Mouse (Mus musculus) kidney, embryonic 16.5 days (tissue): ENCODE data around the gene Ccsap. TPM values are rescaled to one million over a fixed set of nuclear protein-coding genes. Genes with fewer than 3 reads are reported as not detected.

Experiments used
- ATAC-seq: fragments of 200-750 bp; cut with Nextera tagmentation; 2 replicates; pipeline ENCODE4 v1.8.0; 2017; ENCODE audit warnings: moderate TSS enrichment; ENCODE audit not compliant: low FRiP score, low TSS enrichment
- H3K27ac ChIP-seq: fragments of 300-500 bp; sonication (generic); 2 replicates; pipeline ENCODE4 v1.5.1; 2014; ENCODE audit warnings: low read length
- H3K27me3 ChIP-seq: fragments of 300-500 bp; sonication (generic); 2 replicates; pipeline ENCODE4 v1.6.1; 2014; ENCODE audit warnings: low read length, control low read depth, mixed read lengths; ENCODE audit not compliant: insufficient read depth
- H3K36me3 ChIP-seq: fragments of 300-500 bp; sonication (generic); 2 replicates; pipeline ENCODE4 v1.6.1; 2014; ENCODE audit warnings: low read length, control low read depth, mixed read lengths; ENCODE audit not compliant: insufficient read depth
- H3K4me1 ChIP-seq: fragments of 300-500 bp; sonication (generic); 2 replicates; pipeline ENCODE4 v1.6.1; 2014; ENCODE audit warnings: low read length, control low read depth, mixed read lengths; ENCODE audit not compliant: insufficient read depth
- H3K4me2 ChIP-seq: fragments of 300-500 bp; sonication (generic); replicated peaks from 2 replicates; pipeline ENCODE4 v1.6.1; 2014; ENCODE audit warnings: low read depth, low read length
- H3K4me3 ChIP-seq: fragments of 300-500 bp; sonication (generic); 2 replicates; pipeline ENCODE4 v1.5.1; 2014; ENCODE audit warnings: mild to moderate bottlenecking, low read length
- H3K9ac ChIP-seq: fragments of 300-500 bp; sonication (generic); replicated peaks from 2 replicates; pipeline ENCODE4 v1.6.1; 2014; ENCODE audit warnings: low read length
- H3K9me3 ChIP-seq: fragments of 300-500 bp; sonication (generic); 2 replicates; pipeline ENCODE4 v1.6.1; 2016; ENCODE audit warnings: low read length, control low read depth
- whole genome bisulfite sequencing: fragments of 180-500 bp; shearing (Covaris S2); extraction: QIAGEN DNeasy Blood & Tissue Kit; methylation state at CpG from one replicate; pipeline ENCODE4 v1.1.7; 2014; 5-methylcytosine and 5-hydroxymethylcytosine counted together
- polyA plus RNA-seq: library from polyadenylated mRNA; unstranded; fragments of >200 nt; fragmentation: Nextera tagmentation; extraction: Ambion mirVana; gene quantifications from 2 replicates; pipeline ENCODE4 v1.2.1, GENCODE M21; 2015

Gene Ccsap
- polyA plus RNA-seq, 1 experiment from 2014 or later, result 2.9 TPM

- no peaks in the 10 kb centered on the region for H3K9me3 ChIP-seq
- no peaks in the 10 kb centered on the region for H3K4me1 ChIP-seq
- H3K4me3 ChIP-seq, result no peak overlapping the region
- no peaks in the 10 kb centered on the region for H3K36me3 ChIP-seq
- no peak overlapping the region for H3K27ac ChIP-seq
- WGBS, result 89% methylated on average over 10 of the region's 10 CpGs
- H3K27me3 ChIP-seq, result no peaks in the 10 kb centered on the region
- H3K9ac ChIP-seq, result no peak overlapping the region
- ATAC-seq, result no peak
- no peak overlapping the region for H3K4me2 ChIP-seq
Observed at GRCm38 (mm10) chr8:123845991-123846390, 14.0 kb downstream of the Ccsap start.

GRCm38 (mm10) chr8:123845114-123845513, 14.9 kb downstream of the Ccsap start:
- Histone ChIP-seq H3K27me3 (no peaks in the 10 kb centered on the region), H3K4me2 (no peak overlapping the region), H3K4me3 (no peak overlapping the region), H3K36me3 (no peaks in the 10 kb centered on the region), H3K9me3 (no peaks in the 10 kb centered on the region), H3K9ac (no peak overlapping the region), H3K4me1 (no peaks in the 10 kb centered on the region), H3K27ac (no peak overlapping the region)
- 72% methylated on average over 13 of the region's 13 CpGs for WGBS
- ATAC-seq, result no peak

GRCm38 (mm10) chr8:123844341-123844740, 15.7 kb downstream of the Ccsap start:
- no peak for ATAC-seq
- H3K4me1 ChIP-seq, result no peaks in the 10 kb centered on the region
- H3K4me3 ChIP-seq, result no peak overlapping the region
- WGBS, result 76% methylated on average over 7 of the region's 7 CpGs
- H3K9ac ChIP-seq, result no peak overlapping the region
- H3K4me2 ChIP-seq, result no peak overlapping the region
- no peak overlapping the region for H3K27ac ChIP-seq
- no peaks in the 10 kb centered on the region for H3K27me3 ChIP-seq
- H3K36me3 ChIP-seq, result no peaks in the 10 kb centered on the region
- no peaks in the 10 kb centered on the region for H3K9me3 ChIP-seq

DNA sequence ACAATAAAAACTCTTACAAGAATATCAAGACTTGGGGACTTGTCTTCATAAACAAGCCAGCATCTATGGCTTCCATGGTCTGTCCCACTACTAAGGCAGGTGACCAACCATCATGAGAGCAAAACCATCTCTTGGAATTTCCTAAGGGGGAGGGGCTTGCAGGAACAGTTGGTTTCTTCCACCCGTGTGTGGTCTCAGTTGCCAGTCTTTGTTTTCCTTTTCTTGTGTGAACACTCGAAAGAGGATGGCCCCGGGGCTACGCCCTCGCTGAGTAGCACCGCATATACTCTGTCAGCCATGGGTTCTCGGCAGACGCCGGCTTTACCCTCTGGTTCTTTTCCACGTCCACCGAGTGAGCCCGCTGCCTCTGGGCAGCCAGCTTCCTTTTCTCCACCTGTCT, 17.9 kb downstream of the Ccsap start:
- H3K27ac ChIP-seq, result no peak overlapping the region
- H3K36me3 ChIP-seq, result peaks cover 4% of the 10 kb centered on the region; the same call in 1 of the 2 replicates
- no peaks in the 10 kb centered on the region for H3K9me3 ChIP-seq
- H3K9ac ChIP-seq, result no peak overlapping the region
- 91% methylated on average over 12 of the region's 12 CpGs for WGBS
- no peak overlapping the region for H3K4me2 ChIP-seq
- ATAC-seq, result no peak
- no peak overlapping the region for H3K4me3 ChIP-seq
- H3K27me3 ChIP-seq, result no peaks in the 10 kb centered on the region
- no peaks in the 10 kb centered on the region for H3K4me1 ChIP-seq

GRCm38 (mm10) chr8:123840578-123841345, 19.2 kb downstream of the Ccsap start:
- H3K27me3 ChIP-seq, result no peaks in the 10 kb centered on the region
- H3K4me1 ChIP-seq, result no peaks in the 10 kb centered on the region
- ATAC-seq, result no peak
- peaks cover 4% of the 10 kb centered on the region; the same call in 1 of the 2 replicates for H3K36me3 ChIP-seq
- H3K9ac ChIP-seq, result no peak overlapping the region
- H3K9me3 ChIP-seq, result no peaks in the 10 kb centered on the region
- no peak overlapping the region for H3K27ac ChIP-seq
- WGBS, result 90% methylated on average over 15 of the region's 15 CpGs
- H3K4me3 ChIP-seq, result no peak overlapping the region
- no peak overlapping the region for H3K4me2 ChIP-seq

GRCm38 (mm10) chr8:123838496-123838895, 21.5 kb downstream of the Ccsap start:
- peaks cover 24% of the 10 kb centered on the region for H3K36me3 ChIP-seq
- H3K9me3 ChIP-seq, result no peaks in the 10 kb centered on the region
- WGBS, result 68% methylated on average over 9 of the region's 9 CpGs
- no peak overlapping the region for H3K27ac ChIP-seq
- H3K4me1 ChIP-seq, result no peaks in the 10 kb centered on the region
- no peak for ATAC-seq
- no peak overlapping the region for H3K4me2 ChIP-seq
- no peak overlapping the region for H3K4me3 ChIP-seq
- no peaks in the 10 kb centered on the region for H3K27me3 ChIP-seq
- no peak overlapping the region for H3K9ac ChIP-seq

DNA sequence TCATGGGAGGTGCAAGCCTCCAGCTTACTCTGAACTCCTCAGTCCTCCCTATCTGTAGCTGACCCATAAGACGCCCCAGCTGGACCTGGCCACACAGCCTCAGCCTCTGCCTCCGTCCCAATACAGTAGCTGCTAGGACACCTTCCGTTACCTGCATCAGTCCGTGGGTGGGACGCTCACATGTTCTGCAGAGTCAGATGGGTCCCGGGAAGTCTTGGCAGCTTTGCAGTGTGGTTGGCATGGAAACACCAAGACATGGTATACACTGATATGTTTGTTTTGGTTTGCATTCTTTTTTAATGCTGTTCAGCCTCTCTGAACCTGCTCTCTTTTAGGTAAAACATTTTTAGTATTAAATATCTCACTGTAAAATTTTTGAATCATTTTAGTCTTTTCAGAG, 23.7 kb downstream of the Ccsap start:
- H3K9ac ChIP-seq, result no peak overlapping the region
- no peak overlapping the region for H3K4me3 ChIP-seq
- whole genome bisulfite sequencing, result 95% methylated on average over 6 of the region's 6 CpGs
- no peak overlapping the region for H3K4me2 ChIP-seq
- peaks cover 39% of the 10 kb centered on the region for H3K36me3 ChIP-seq
- H3K4me1 ChIP-seq, result no peaks in the 10 kb centered on the region
- no peak overlapping the region for H3K27ac ChIP-seq
- ATAC-seq, result no peak
- no peaks in the 10 kb centered on the region for H3K9me3 ChIP-seq
- H3K27me3 ChIP-seq, result no peaks in the 10 kb centered on the region

DNA sequence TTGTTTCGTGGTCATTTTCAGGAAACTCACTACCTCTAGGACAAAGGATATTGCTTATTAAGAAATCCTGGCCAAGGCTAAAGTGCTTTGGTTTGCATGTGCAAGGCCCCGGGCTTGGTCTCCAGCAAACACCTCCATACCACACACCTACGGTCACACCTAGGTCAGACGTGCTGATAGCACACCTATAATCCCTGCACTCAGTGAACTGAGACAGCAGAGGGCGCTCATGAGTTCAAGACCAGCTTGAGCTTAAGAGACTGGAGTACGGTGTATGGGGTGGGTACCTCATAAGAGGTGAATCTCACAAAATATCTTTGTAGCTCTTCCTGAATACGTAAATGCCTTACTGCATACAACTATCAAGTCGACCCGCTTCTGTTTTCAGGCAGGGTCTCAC, 24.6 kb downstream of the Ccsap start:
- 59% methylated on average over 9 of the region's 9 CpGs for WGBS
- H3K36me3 ChIP-seq, result peaks cover 39% of the 10 kb centered on the region

DNA sequence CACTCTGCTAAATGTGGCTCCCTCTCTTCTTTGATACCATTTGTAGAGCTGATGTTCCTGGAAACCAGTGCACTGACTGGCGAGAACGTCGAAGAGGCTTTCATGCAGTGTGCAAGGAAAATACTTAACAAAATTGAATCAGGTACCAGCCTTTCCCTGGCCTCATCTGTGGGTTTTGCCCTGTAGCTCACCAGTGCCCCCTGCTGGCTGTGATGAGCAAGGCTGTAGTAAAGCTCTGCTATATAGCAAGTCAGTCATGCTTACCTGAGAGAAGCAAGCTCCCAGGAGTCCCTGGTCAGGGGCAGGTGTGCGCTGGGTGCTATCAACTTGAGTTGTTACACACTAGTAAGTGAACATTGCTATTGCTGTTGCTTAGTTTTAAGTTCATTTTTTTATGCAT, 27.3 kb downstream of the Ccsap start:
- 96% methylated on average over 4 of the region's 4 CpGs for WGBS
- H3K36me3 ChIP-seq, result peaks cover 58% of the 10 kb centered on the region

More for the DNA sequence above, 24.6 kb downstream of the Ccsap start:
- Histone ChIP-seq H3K4me2 (no peak overlapping the region), H3K9ac (no peak overlapping the region), H3K4me3 (no peak overlapping the region), H3K4me1 (no peaks in the 10 kb centered on the region), H3K9me3 (no peaks in the 10 kb centered on the region), H3K27ac (no peak overlapping the region), H3K27me3 (no peaks in the 10 kb centered on the region)
- ATAC-seq, result no peak

GRCm38 (mm10) chr8:123827523-123827922, 32.5 kb downstream of the Ccsap start:
- Histone ChIP-seq H3K27me3 (no peaks in the 10 kb centered on the region), H3K4me3 (no peak overlapping the region), H3K4me2 (no peak overlapping the region), H3K27ac (no peak overlapping the region), H3K4me1 (no peaks in the 10 kb centered on the region), H3K9me3 (no peaks in the 10 kb centered on the region), H3K9ac (no peak overlapping the region), H3K36me3 (peaks cover 36% of the 10 kb centered on the region)
- 92% methylated on average over 13 of the region's 13 CpGs for WGBS
- no peak for ATAC-seq

More for the DNA sequence above, 27.3 kb downstream of the Ccsap start:
- no peak overlapping the region for H3K4me2 ChIP-seq
- ATAC-seq, result no peak
- H3K9me3 ChIP-seq, result no peaks in the 10 kb centered on the region
- no peaks in the 10 kb centered on the region for H3K27me3 ChIP-seq
- no peak overlapping the region for H3K27ac ChIP-seq
- no peaks in the 10 kb centered on the region for H3K4me1 ChIP-seq
- no peak overlapping the region for H3K4me3 ChIP-seq
- H3K9ac ChIP-seq, result no peak overlapping the region
